In the genomic region with DNA sequence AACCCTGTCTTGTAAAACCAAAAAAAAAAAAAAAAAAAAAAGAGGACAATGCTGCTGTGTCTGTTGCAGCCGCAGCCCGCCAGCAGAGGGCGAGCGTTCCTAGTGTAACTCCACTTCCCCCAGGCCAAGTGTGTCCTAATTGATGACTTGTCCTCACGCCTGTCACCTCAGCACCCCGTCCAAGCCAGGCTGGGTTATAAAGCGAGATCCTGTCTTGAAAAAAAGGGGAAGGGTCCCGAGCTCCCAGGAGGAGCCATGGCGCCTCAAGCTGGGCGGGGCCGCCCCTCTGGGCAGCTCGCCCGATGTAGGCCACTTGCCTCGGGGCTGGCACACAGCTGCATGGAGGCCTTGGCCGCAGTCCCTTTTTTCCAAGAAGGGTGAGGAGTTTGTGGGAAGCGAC, we compare ENCODE assay signal across 8 mouse cellular contexts. TPM values are rescaled to one million over a fixed set of nuclear protein-coding genes. Genes with fewer than 3 reads are reported as not detected.
A peak's percentile ranks its signal among the peaks of the same experiment; 100 is the strongest.
DNase-seq lines count a peak whose midpoint lies in the region; ATAC-seq lines count a peak whose summit lies in the region.

No protein-coding gene starts in this region.

- 0 out of 2 replicates have a peak overlapping the region, but pooled peaks have one; percentile 2 for H3K27ac ChIP-seq in hindbrain, embryonic 10.5 days

- peak; percentile 60 for ATAC-seq in frontal cortex, adult (ENCODE audit: low TSS enrichment)

- 30% methylated on average over 16 of the region's 16 CpGs for WGBS in hindbrain, embryonic 10.5 days

- H3K4me3 ChIP-seq in hindbrain, embryonic 10.5 days: no peak overlapping the region

- H3K9me3 ChIP-seq in hindbrain, embryonic 10.5 days: no peaks in the 10 kb centered on the region

- peaks cover 48% of the 10 kb centered on the region for H3K36me3 ChIP-seq in hindbrain, embryonic 10.5 days

- DNase-seq in MN1 (ENCODE audit: low spot score): peak; percentile 94
- peak; percentile 84 for DNase-seq in cerebellum, adult 9-11 months
- DNase-seq in hindbrain, embryonic 10.5 days (ENCODE audit: low spot score): peak; percentile 80
- DNase-seq in layer of hippocampus, postnatal 10 days (ENCODE audit: low spot score in 2 of 2): peak; percentile 86 to 87
- peak; percentile 94 for DNase-seq in lung, postnatal 10 days
- DNase-seq in ovary, postnatal 36 days (ENCODE audit: low spot score): peak; percentile 83
- DNase-seq in thymus, postnatal 10 days (ENCODE audit: low spot score in 2 of 2): peak; percentile 59 to 84

- peaks cover 39% of the 10 kb centered on the region for H3K4me1 ChIP-seq in hindbrain, embryonic 10.5 days (replicated peaks)

- H3K27me3 ChIP-seq in hindbrain, embryonic 10.5 days (ENCODE audit: insufficient read depth, poor library complexity, severe bottlenecking): no peaks in the 10 kb centered on the region

RNA-seq across cellular contexts. Expression of a gene that starts 7.1 kb away (rescaled TPM):
- 18.2 and 22.5 TPM in 2 replicates for polyA plus RNA-seq in hindbrain, embryonic 10.5 days (2016; fragmentation: Nextera tagmentation; extraction: Ambion mirVana)
- total RNA-seq in layer of hippocampus, postnatal 10 days (2021): 10 to 100 TPM; 26.4 to 29.4 TPM

RNA-seq across cellular contexts. Expression of a gene that starts 9.3 kb away (rescaled TPM):
- 3.3 and 6.8 TPM in 2 replicates for polyA plus RNA-seq in hindbrain, embryonic 10.5 days (2016; fragmentation: Nextera tagmentation; extraction: Ambion mirVana)
- total RNA-seq in layer of hippocampus, postnatal 10 days (2021): 10 to 100 TPM; 64.3 to 71.5 TPM

RNA-seq across cellular contexts. Expression of a gene that starts 16.5 kb away (rescaled TPM):
- polyA plus RNA-seq in hindbrain, embryonic 10.5 days (2016; fragmentation: Nextera tagmentation; extraction: Ambion mirVana): 50.2 and 52.7 TPM in 2 replicates
- total RNA-seq in layer of hippocampus, postnatal 10 days (2021): 1 to 10 TPM; 8.1 to 9.2 TPM

RNA-seq across cellular contexts. Expression of a gene that starts 26.0 kb away (rescaled TPM):
- polyA plus RNA-seq in hindbrain, embryonic 10.5 days (2016; fragmentation: Nextera tagmentation; extraction: Ambion mirVana): 147 and 169 TPM in 2 replicates
- 100 to 1,000 TPM; 128 to 130 TPM for total RNA-seq in layer of hippocampus, postnatal 10 days (2021)

RNA-seq across cellular contexts. Expression of a gene that starts 30.3 kb away (rescaled TPM):
- 221 and 249 TPM in 2 replicates for polyA plus RNA-seq in hindbrain, embryonic 10.5 days (2016; fragmentation: Nextera tagmentation; extraction: Ambion mirVana)
- 10 to 100 TPM; 59.5 to 69.2 TPM for total RNA-seq in layer of hippocampus, postnatal 10 days (2021)
